Mouse (Mus musculus) adrenal gland, adult 2 months (tissue): Measurements from ENCODE around the gene Cpne7. TPM values are rescaled to one million over a fixed set of nuclear protein-coding genes. Genes with fewer than 3 reads are reported as not detected.

Experiments used
- microRNA-seq, 2 experiments: library from miRNA; unstranded; fragments of <30 nt; microRNA quantifications; one replicate each; pipeline ENCODE4 v1.2.0; 2021
- polyA plus RNA-seq: library from polyadenylated mRNA; depleted of rRNA; stranded (reverse); fragments of >200 nt; gene quantifications from 2 replicates; pipeline ENCODE4 v1.2.3, GENCODE M21; 2012; rRNA removed
- total RNA-seq, 2 experiments: library from RNA; stranded (reverse); gene quantifications; 2 replicates each; pipeline ENCODE4 v1.2.3; 2021

Cpne7 gene
- total and polyA plus RNA-seq, 3 experiments: 3.8 to 6.1 (median 5.7) TPM

Small RNAs within 50 kb of the gene (microRNA-seq; reads per million reads assigned to microRNA genes)
- 0 to 0.41 reads per million in 2 experiments for gene Mir7079
- gene Mir7080: 1.1 to 2.1 reads per million in 2 experiments

Other genes starting within 250 kb of the Cpne7 start
- 10 to 100 TPM; 65.4 to 86.9 TPM for gene Ankrd11, start 75.1 kb upstream of the Cpne7 start, total RNA-seq
- 54.8 and 88.0 TPM in 2 replicates for gene Ankrd11, start 75.1 kb upstream of the Cpne7 start, polyA plus RNA-seq
- 10 to 100 TPM; 78.4 to 80.1 TPM for gene Spg7, start 54.4 kb upstream of the Cpne7 start, total RNA-seq
- gene Spg7, start 54.4 kb upstream of the Cpne7 start, polyA plus RNA-seq: 246 and 255 TPM in 2 replicates
- 100 to 1,000 TPM; 419 to 701 TPM for gene Rpl13, start 15.0 kb upstream of the Cpne7 start, total RNA-seq
- gene Rpl13, start 15.0 kb upstream of the Cpne7 start, polyA plus RNA-seq: 2,347 and 2,800 TPM in 2 replicates
- 10 to 100 TPM in 1 of 2 experiments, 1 to 10 TPM in 1; 7.6 to 10.1 TPM for gene Sult5a1, start 40.9 kb downstream of the Cpne7 start, total RNA-seq
- gene Sult5a1, start 40.9 kb downstream of the Cpne7 start, polyA plus RNA-seq: 18.8 and 20.4 TPM in 2 replicates
- gene Dpep1, start 68.9 kb downstream of the Cpne7 start, total RNA-seq: 10 to 100 TPM; 52.8 to 57.4 TPM
- 50.3 and 62.4 TPM in 2 replicates for gene Dpep1, start 68.9 kb downstream of the Cpne7 start, polyA plus RNA-seq
- 100 to 1,000 TPM; 104 to 107 TPM for gene Chmp1a, start 95.4 kb downstream of the Cpne7 start, total RNA-seq
- 102 and 105 TPM in 2 replicates for gene Chmp1a, start 95.4 kb downstream of the Cpne7 start, polyA plus RNA-seq
- gene Spata33, start 95.5 kb downstream of the Cpne7 start, total RNA-seq: 1 to 10 TPM; 1.0 to 6.9 TPM
- 0.70 and 0.71 TPM in 2 replicates for gene Spata33, start 95.5 kb downstream of the Cpne7 start, polyA plus RNA-seq
- 10 to 100 TPM; 51.0 to 53.6 TPM for gene Cdk10, start 107.5 kb downstream of the Cpne7 start, total RNA-seq
- gene Cdk10, start 107.5 kb downstream of the Cpne7 start, polyA plus RNA-seq: 63.8 and 67.8 TPM in 2 replicates
- 10 to 100 TPM; 12.3 to 15.6 TPM for gene Spata2l, start 118.9 kb downstream of the Cpne7 start, total RNA-seq
- gene Spata2l, start 118.9 kb downstream of the Cpne7 start, polyA plus RNA-seq: 37.1 and 62.5 TPM in 2 replicates
- 10 to 100 TPM; 19.8 to 21.5 TPM for gene Zfp276, start 136.8 kb downstream of the Cpne7 start, total RNA-seq
- 45.0 and 45.6 TPM in 2 replicates for gene Zfp276, start 136.8 kb downstream of the Cpne7 start, polyA plus RNA-seq
- gene Vps9d1, start 137.0 kb downstream of the Cpne7 start, total RNA-seq: 10 to 100 TPM; 29.4 to 34.0 TPM
- gene Vps9d1, start 137.0 kb downstream of the Cpne7 start, polyA plus RNA-seq: 161 and 188 TPM in 2 replicates
- 1 to 10 TPM; 3.6 to 7.2 TPM for gene Fanca, start 201.2 kb downstream of the Cpne7 start, total RNA-seq
- 8.1 and 10.2 TPM in 2 replicates for gene Fanca, start 201.2 kb downstream of the Cpne7 start, polyA plus RNA-seq
- gene Spire2, start 215.3 kb downstream of the Cpne7 start, total RNA-seq: 1 to 10 TPM; 1.4 to 2.6 TPM
- 0.93 and 3.0 TPM in 2 replicates for gene Spire2, start 215.3 kb downstream of the Cpne7 start, polyA plus RNA-seq